Mouse (Mus musculus): ENCODE results near the gene Itsn1. TPM values are rescaled to one million over a fixed set of nuclear protein-coding genes. Genes with fewer than 3 reads are reported as not detected.
A peak's percentile ranks its signal among the peaks of the same experiment; 100 is the strongest.

Gene Itsn1
- polyA plus RNA-seq, 1 experiment: 55.2 TPM

GRCm38 (mm10) chr16:91900274-91900673 lies 171.2 kb downstream of the Itsn1 start:
- H3K4me1 ChIP-seq (ENCODE audit: control insufficient read depth, insufficient read depth, low read length): peaks cover 6% of the 10 kb centered on the region
- no peak overlapping the region for H3K4me3 ChIP-seq (ENCODE audit: insufficient read depth, low read length)
- no peak overlapping the region for H3K27ac ChIP-seq (ENCODE audit: insufficient read depth, low read length)
- TF ChIP-seq POLR2A (IDR thresholded peaks at IDR 0.05; ENCODE audit: extremely low read depth, insufficient read depth, low read length) (no peak), CTCF (IDR thresholded peaks at IDR 0.05; ENCODE audit: extremely low read depth, insufficient read depth, low read length) (no peak)

GRCm38 (mm10) chr16:91903801-91904506 lies 174.9 kb downstream of the Itsn1 start:
- peaks cover 7% of the 10 kb centered on the region for H3K4me1 ChIP-seq (ENCODE audit: control insufficient read depth, insufficient read depth, low read length)
- TF ChIP-seq POLR2A (IDR thresholded peaks at IDR 0.05; ENCODE audit: extremely low read depth, insufficient read depth, low read length) (no peak), CTCF (IDR thresholded peaks at IDR 0.05; ENCODE audit: extremely low read depth, insufficient read depth, low read length) (no peak)
- no peak overlapping the region for H3K4me3 ChIP-seq (ENCODE audit: insufficient read depth, low read length)
- no peak overlapping the region for H3K27ac ChIP-seq (ENCODE audit: insufficient read depth, low read length)

GRCm38 (mm10) chr16:91905127-91905860 lies 176.2 kb downstream of the Itsn1 start:
- Histone ChIP-seq H3K27ac (ENCODE audit: insufficient read depth, low read length) (no peak overlapping the region), H3K4me1 (ENCODE audit: control insufficient read depth, insufficient read depth, low read length) (peaks cover 4% of the 10 kb centered on the region), H3K4me3 (ENCODE audit: insufficient read depth, low read length) (no peak overlapping the region)
- TF ChIP-seq CTCF (IDR thresholded peaks at IDR 0.05; ENCODE audit: extremely low read depth, insufficient read depth, low read length): no peak
- no peak for TF ChIP-seq POLR2A (IDR thresholded peaks at IDR 0.05; ENCODE audit: extremely low read depth, insufficient read depth, low read length)

GRCm38 (mm10) chr16:91905987-91906386 lies 176.9 kb downstream of the Itsn1 start:
- no peak for TF ChIP-seq POLR2A (IDR thresholded peaks at IDR 0.05; ENCODE audit: extremely low read depth, insufficient read depth, low read length)
- TF ChIP-seq CTCF (IDR thresholded peaks at IDR 0.05; ENCODE audit: extremely low read depth, insufficient read depth, low read length): no peak
- Histone ChIP-seq H3K4me1 (ENCODE audit: control insufficient read depth, insufficient read depth, low read length) (peaks cover 4% of the 10 kb centered on the region), H3K27ac (ENCODE audit: insufficient read depth, low read length) (no peak overlapping the region), H3K4me3 (ENCODE audit: insufficient read depth, low read length) (no peak overlapping the region)

- no peak for TF ChIP-seq CTCF (IDR thresholded peaks at IDR 0.05; ENCODE audit: extremely low read depth, insufficient read depth, low read length)
- no peak for TF ChIP-seq POLR2A (IDR thresholded peaks at IDR 0.05; ENCODE audit: extremely low read depth, insufficient read depth, low read length)
- peaks cover 4% of the 10 kb centered on the region for H3K4me1 ChIP-seq (ENCODE audit: control insufficient read depth, insufficient read depth, low read length)
- no peak overlapping the region for H3K4me3 ChIP-seq (ENCODE audit: insufficient read depth, low read length)
- no peak overlapping the region for H3K27ac ChIP-seq (ENCODE audit: insufficient read depth, low read length)
Observed at GRCm38 (mm10) chr16:91906672-91907071, 177.6 kb downstream of the Itsn1 start.

GRCm38 (mm10) chr16:91907158-91907557 lies 178.1 kb downstream of the Itsn1 start:
- TF ChIP-seq POLR2A (IDR thresholded peaks at IDR 0.05; ENCODE audit: extremely low read depth, insufficient read depth, low read length) (no peak), CTCF (IDR thresholded peaks at IDR 0.05; ENCODE audit: extremely low read depth, insufficient read depth, low read length) (no peak)
- Histone ChIP-seq H3K27ac (ENCODE audit: insufficient read depth, low read length) (peak overlapping the region; percentile 36; the same call in 1 of the 2 replicates), H3K4me1 (ENCODE audit: control insufficient read depth, insufficient read depth, low read length) (peaks cover 4% of the 10 kb centered on the region)

GRCm38 (mm10) chr16:91909569-91910335 lies 180.7 kb downstream of the Itsn1 start:
- no peak overlapping the region for H3K27ac ChIP-seq (ENCODE audit: insufficient read depth, low read length)
- H3K4me3 ChIP-seq (ENCODE audit: insufficient read depth, low read length): no peak overlapping the region
- TF ChIP-seq CTCF (IDR thresholded peaks at IDR 0.05; ENCODE audit: extremely low read depth, insufficient read depth, low read length) (no peak), POLR2A (IDR thresholded peaks at IDR 0.05; ENCODE audit: extremely low read depth, insufficient read depth, low read length) (no peak)
- peaks cover 4% of the 10 kb centered on the region for H3K4me1 ChIP-seq (ENCODE audit: control insufficient read depth, insufficient read depth, low read length)

More at GRCm38 (mm10) chr16:91907158-91907557, 178.1 kb downstream of the Itsn1 start:
- H3K4me3 ChIP-seq (ENCODE audit: insufficient read depth, low read length): no peak overlapping the region

- Histone ChIP-seq H3K4me1 (ENCODE audit: control insufficient read depth, insufficient read depth, low read length) (no peaks in the 10 kb centered on the region), H3K4me3 (ENCODE audit: insufficient read depth, low read length) (peak overlapping the region; percentile 18), H3K27ac (ENCODE audit: insufficient read depth, low read length) (no peak overlapping the region)
- TF ChIP-seq CTCF (IDR thresholded peaks at IDR 0.05; ENCODE audit: extremely low read depth, insufficient read depth, low read length) (peak; percentile 88), POLR2A (IDR thresholded peaks at IDR 0.05; ENCODE audit: extremely low read depth, insufficient read depth, low read length) (0 out of 2 replicates have a peak, but pooled peaks have one; percentile 43)
Observed at GRCm38 (mm10) chr16:91917631-91918096, 188.6 kb downstream of the Itsn1 start.

GRCm38 (mm10) chr16:91918461-91918860 lies 189.4 kb downstream of the Itsn1 start:
- H3K4me3 ChIP-seq (ENCODE audit: insufficient read depth, low read length): no peak overlapping the region
- H3K4me1 ChIP-seq (ENCODE audit: control insufficient read depth, insufficient read depth, low read length): no peaks in the 10 kb centered on the region
- H3K27ac ChIP-seq (ENCODE audit: insufficient read depth, low read length): no peak overlapping the region
- no peak for TF ChIP-seq POLR2A (IDR thresholded peaks at IDR 0.05; ENCODE audit: extremely low read depth, insufficient read depth, low read length)
- no peak for TF ChIP-seq CTCF (IDR thresholded peaks at IDR 0.05; ENCODE audit: extremely low read depth, insufficient read depth, low read length)

Measured in cortical plate, adult 2 months (tissue).